Comparison of ENCODE assay signal across 27 mouse cellular contexts in genomic region chr2:31091182-31091581, GRCm38 (mm10).
"Had no signal": no experiment of that assay in that cellular context is flagged by ENCODE, and none has a peak within 500 bp of the region (broad histone marks: within the 10 kb centered on the region; RNA-seq: fewer than 3 reads in every experiment).

No protein-coding gene starts in this region.

- H3K27me3 ChIP-seq: heart, embryonic 13.5 days; heart, embryonic 15.5 days; hindbrain, embryonic 13.5 days; hindbrain, embryonic 15.5 days; limb, embryonic 12.5 days; liver, embryonic 13.5 days; liver, embryonic 15.5 days had no signal

- H3K9me3 ChIP-seq: heart, embryonic 13.5 days; heart, embryonic 15.5 days; hindbrain, embryonic 13.5 days; hindbrain, embryonic 15.5 days; limb, embryonic 10.5 days; limb, embryonic 12.5 days; liver, embryonic 13.5 days; liver, embryonic 15.5 days had no signal

- H3K4me3 ChIP-seq: gastrocnemius, adult 2 months; heart, adult 2 months; heart, embryonic 13.5 days; heart, embryonic 15.5 days; hindbrain, embryonic 13.5 days; hindbrain, embryonic 15.5 days; left cerebral cortex, adult 2 months; limb, embryonic 10.5 days; limb, embryonic 12.5 days; liver, embryonic 13.5 days; liver, embryonic 15.5 days had no signal

- H3K9ac ChIP-seq: heart, embryonic 13.5 days; heart, embryonic 15.5 days; hindbrain, embryonic 13.5 days; hindbrain, embryonic 15.5 days; limb, embryonic 12.5 days; liver, embryonic 13.5 days; liver, embryonic 15.5 days had no signal

- DNase-seq: gastrocnemius, adult 2 months; gastrocnemius, postnatal 10 days; gastrocnemius, postnatal 25 days; heart, adult 11 months; heart, adult 2 months; heart, postnatal 14 days; heart, postnatal 36 days; kidney, adult 11 months; kidney, adult 2 months; kidney, postnatal 10 days; kidney, postnatal 25 days; kidney, postnatal 4 days; layer of hippocampus, adult 9-11 months; liver; liver, embryonic 13.5 days had no signal

- H3K4me2 ChIP-seq: heart, embryonic 11.5 days; heart, embryonic 13.5 days; heart, embryonic 15.5 days; hindbrain, embryonic 13.5 days; hindbrain, embryonic 15.5 days; limb, embryonic 12.5 days; liver, embryonic 11.5 days; liver, embryonic 13.5 days; liver, embryonic 15.5 days had no signal

- ATAC-seq: hindbrain, postnatal 0 days; intestine, embryonic 16.5 days had no signal

- H3K27ac ChIP-seq: gastrocnemius, adult 2 months; heart, adult 2 months; heart, embryonic 13.5 days; heart, embryonic 15.5 days; hindbrain, embryonic 13.5 days; hindbrain, embryonic 15.5 days; hindbrain, postnatal 0 days; left cerebral cortex, adult 2 months; limb, embryonic 10.5 days; limb, embryonic 12.5 days; liver, embryonic 13.5 days; liver, embryonic 15.5 days had no signal

- H3K36me3 ChIP-seq: heart, embryonic 15.5 days; hindbrain, embryonic 15.5 days; liver, embryonic 15.5 days had no signal
